Mouse (Mus musculus) midbrain, embryonic 11.5 days (tissue): ENCODE measurements around the gene Ccser2. TPM values are rescaled to one million over a fixed set of nuclear protein-coding genes. Genes with fewer than 3 reads are reported as not detected.
A peak's percentile ranks its signal among the peaks of the same experiment; 100 is the strongest.

Experiments
- ATAC-seq: fragments of 200-750 bp; cut with Nextera tagmentation; 2 replicates; pipeline ENCODE4 v1.8.0; 2017; ENCODE audit warnings: moderate TSS enrichment, moderate library complexity; ENCODE audit not compliant: low FRiP score
- DNase-seq: peaks from one replicate; pipeline ENCODE4 v3.0.0; 2015; ENCODE audit warnings: low spot score; ENCODE audit errors: missing footprints
- H3K27ac ChIP-seq: fragments of 300-500 bp; sonication (generic); 2 replicates; pipeline ENCODE4 v1.5.1; 2014; ENCODE audit warnings: low read depth, low read length
- H3K27me3 ChIP-seq: fragments of 300-500 bp; sonication (generic); 2 replicates; pipeline ENCODE4 v1.6.1; 2014; ENCODE audit warnings: mild to moderate bottlenecking, low read length, moderate library complexity, mixed read lengths; ENCODE audit not compliant: control insufficient read depth, insufficient read depth
- H3K36me3 ChIP-seq: fragments of 300-500 bp; sonication (generic); 2 replicates; pipeline ENCODE4 v1.6.1; 2014; ENCODE audit warnings: mild to moderate bottlenecking, low read length, moderate library complexity, mixed read lengths; ENCODE audit not compliant: control insufficient read depth, insufficient read depth
- H3K4me1 ChIP-seq: fragments of 300-500 bp; sonication (generic); 2 replicates; pipeline ENCODE4 v1.6.1; 2014; ENCODE audit warnings: low read length; ENCODE audit not compliant: control insufficient read depth, insufficient read depth
- H3K4me2 ChIP-seq: fragments of 300-500 bp; sonication (generic); 2 replicates; pipeline ENCODE4 v1.6.1; 2014; ENCODE audit warnings: mild to moderate bottlenecking, moderate library complexity
- H3K4me3 ChIP-seq: fragments of 300-500 bp; sonication (generic); 2 replicates; pipeline ENCODE4 v1.5.1; 2014; ENCODE audit warnings: low read depth, low read length
- H3K9ac ChIP-seq: fragments of 300-500 bp; sonication (generic); 2 replicates; pipeline ENCODE4 v1.6.1; 2014; ENCODE audit warnings: low read length
- H3K9me3 ChIP-seq: fragments of 300-500 bp; sonication (generic); 2 replicates; pipeline ENCODE4 v1.6.1; 2016; ENCODE audit warnings: low read length; ENCODE audit not compliant: control insufficient read depth
- WGBS: fragments of 180-500 bp; shearing (Covaris S2); extraction: QIAGEN DNeasy Blood & Tissue Kit; methylation state at CpG from one replicate; pipeline ENCODE4 v1.1.7; 2014; 5-methylcytosine and 5-hydroxymethylcytosine counted together
- polyA plus RNA-seq: library from polyadenylated mRNA; unstranded; fragments of >200 nt; fragmentation: Nextera tagmentation; extraction: Ambion mirVana; gene quantifications from 2 replicates; pipeline ENCODE4 v1.2.1, GENCODE M21; 2014

Ccser2 gene
- polyA plus RNA-seq, 1 experiment from 2014 or later, result 29.2 TPM

DNA sequence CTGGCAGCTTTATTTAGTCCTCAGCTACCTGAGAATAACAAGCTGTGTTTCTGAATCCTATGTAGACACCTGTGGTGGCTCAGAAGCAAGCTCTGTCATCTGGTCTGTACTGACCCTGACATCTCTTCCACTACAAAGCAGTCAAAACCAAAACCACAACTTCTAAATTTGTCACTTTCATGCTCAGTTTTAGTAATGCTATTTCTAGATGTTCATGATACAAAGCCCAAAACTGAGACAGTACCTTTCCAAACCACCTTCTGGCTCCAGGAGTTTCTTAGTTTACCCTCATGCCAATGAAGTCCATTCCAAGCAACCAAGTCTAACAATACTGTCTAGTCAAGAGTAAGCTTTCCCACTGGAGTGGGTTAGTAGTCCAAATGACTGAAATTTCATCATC is 36.5 kb downstream of the Ccser2 start:
- H3K4me3 ChIP-seq, result no peak overlapping the region
- no peak overlapping the region for H3K9ac ChIP-seq
- H3K27ac ChIP-seq, result no peak overlapping the region
- no peaks in the 10 kb centered on the region for H3K9me3 ChIP-seq
- no peaks in the 10 kb centered on the region for H3K36me3 ChIP-seq
- H3K4me1 ChIP-seq, result 0 out of 2 replicates have a peak, but pooled peaks cover 2% of the 10 kb centered on the region
- no peak for ATAC-seq
- DNase-seq, result peak; percentile 35
- H3K4me2 ChIP-seq, result no peak overlapping the region
- no peaks in the 10 kb centered on the region for H3K27me3 ChIP-seq

- ATAC-seq (no peak), DNase-seq (peak; percentile 28)
- no peak overlapping the region for H3K9ac ChIP-seq
- H3K27me3 ChIP-seq, result no peaks in the 10 kb centered on the region
- H3K4me1 ChIP-seq, result no peaks in the 10 kb centered on the region
- WGBS, result 94% methylated on average over 3 of the region's 3 CpGs
- no peaks in the 10 kb centered on the region for H3K36me3 ChIP-seq
- no peaks in the 10 kb centered on the region for H3K9me3 ChIP-seq
- H3K27ac ChIP-seq, result no peak overlapping the region
- H3K4me3 ChIP-seq, result no peak overlapping the region
- no peak overlapping the region for H3K4me2 ChIP-seq
Measured at GRCm38 (mm10) chr14:36923383-36923782, 45.2 kb downstream of the Ccser2 start.

DNA sequence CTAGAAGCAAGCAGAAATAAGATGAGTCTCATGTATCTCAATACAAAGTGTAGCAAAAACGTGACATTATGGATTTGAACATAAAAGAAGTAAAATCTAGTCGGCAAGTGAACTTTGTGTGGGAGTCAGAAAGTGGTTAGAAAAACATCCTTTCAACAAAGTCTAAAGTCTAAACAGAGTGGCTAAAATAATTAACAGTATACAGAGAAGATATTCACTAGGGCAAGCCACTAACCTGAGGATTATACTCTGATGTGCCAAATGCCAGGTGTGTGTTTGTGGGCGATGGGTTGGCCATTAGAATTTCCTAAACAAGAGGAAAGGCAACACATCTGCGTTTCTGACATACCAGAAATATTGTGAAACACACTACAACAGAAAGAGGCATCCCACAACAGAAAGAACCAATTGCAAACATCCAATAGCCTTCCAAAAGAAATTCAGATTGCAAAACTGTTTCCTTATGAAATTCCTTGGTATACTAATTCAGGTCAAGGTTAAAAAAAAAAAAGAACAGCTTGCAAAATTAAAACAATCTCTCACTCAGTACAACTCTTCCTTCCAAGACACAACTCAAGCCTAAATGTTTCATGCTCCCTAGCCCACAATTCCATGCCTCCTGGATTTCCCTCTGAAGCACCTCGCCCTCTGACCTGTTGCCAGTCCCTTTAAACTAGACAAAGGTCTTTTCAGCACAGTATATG is 47.1 kb downstream of the Ccser2 start:
- ATAC-seq (no peak), DNase-seq (peak; percentile 31)
- Histone ChIP-seq H3K27me3 (no peaks in the 10 kb centered on the region), H3K4me2 (no peak overlapping the region), H3K4me1 (no peaks in the 10 kb centered on the region), H3K9ac (no peak overlapping the region), H3K9me3 (no peaks in the 10 kb centered on the region), H3K27ac (no peak overlapping the region), H3K4me3 (no peak overlapping the region), H3K36me3 (no peaks in the 10 kb centered on the region)
- WGBS, result 91% methylated on average over 5 of the region's 5 CpGs

GRCm38 (mm10) chr14:36919886-36920285 is 48.7 kb downstream of the Ccser2 start:
- no peaks in the 10 kb centered on the region for H3K36me3 ChIP-seq
- no peaks in the 10 kb centered on the region for H3K27me3 ChIP-seq
- H3K9ac ChIP-seq, result no peak overlapping the region
- no peak overlapping the region for H3K4me2 ChIP-seq
- DNase-seq, result peak; percentile 54
- WGBS, result 95% methylated on average over 8 of the region's 8 CpGs
- no peak for ATAC-seq
- H3K4me3 ChIP-seq, result no peak overlapping the region
- no peak overlapping the region for H3K27ac ChIP-seq
- no peaks in the 10 kb centered on the region for H3K9me3 ChIP-seq
- no peaks in the 10 kb centered on the region for H3K4me1 ChIP-seq

DNA sequence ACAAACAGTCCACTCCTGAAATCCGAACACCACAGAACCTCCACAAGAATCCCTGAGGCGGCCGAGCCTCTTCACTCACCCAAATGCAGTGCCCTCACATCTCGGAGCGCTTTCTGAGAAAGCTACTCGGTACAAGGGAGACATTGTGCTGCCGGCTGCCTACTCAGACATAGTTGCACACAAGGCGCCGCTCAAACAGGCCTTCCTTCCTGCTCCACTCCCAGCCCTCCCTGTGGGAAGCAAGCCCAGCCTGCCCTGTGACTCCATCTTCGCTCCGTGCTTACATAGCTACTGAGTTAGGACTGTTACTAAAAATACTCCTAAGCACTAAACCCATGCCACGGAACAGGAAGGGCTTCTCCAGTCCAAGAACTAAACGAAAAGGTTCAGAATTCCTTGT is 49.4 kb downstream of the Ccser2 start:
- H3K36me3 ChIP-seq, result no peaks in the 10 kb centered on the region
- no peak overlapping the region; the same call in 1 of the 2 replicates for H3K27ac ChIP-seq
- no peak overlapping the region for H3K9ac ChIP-seq
- H3K4me3 ChIP-seq, result no peak overlapping the region
- no peak overlapping the region; the same call in 1 of the 2 replicates for H3K4me2 ChIP-seq
- peak; percentile 77 for DNase-seq
- WGBS, result 68% methylated on average over 13 of the region's 13 CpGs
- H3K27me3 ChIP-seq, result no peaks in the 10 kb centered on the region
- H3K4me1 ChIP-seq, result no peaks in the 10 kb centered on the region
- no peaks in the 10 kb centered on the region for H3K9me3 ChIP-seq
- ATAC-seq, result no peak

DNA sequence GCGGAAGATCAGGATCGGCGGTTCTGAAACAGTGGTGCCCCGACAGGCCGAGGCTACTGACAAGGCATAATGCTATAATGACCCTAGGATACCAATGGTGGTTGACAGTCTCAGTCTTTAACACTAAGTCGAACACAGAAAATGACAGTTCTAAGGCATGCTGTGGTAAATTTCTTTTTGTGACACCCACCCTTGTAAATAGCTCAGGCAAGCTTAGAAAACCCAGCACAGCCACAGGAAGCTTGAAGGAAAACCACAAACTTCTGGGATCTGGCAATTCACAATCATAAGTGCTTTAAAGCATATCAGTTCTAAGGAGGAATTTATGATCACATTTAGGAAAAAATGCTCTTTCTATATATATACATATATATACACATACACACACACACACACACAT is 53.4 kb downstream of the Ccser2 start:
- H3K4me3 ChIP-seq, result no peak overlapping the region
- DNase-seq (no peak), ATAC-seq (no peak)
- H3K27ac ChIP-seq, result no peak overlapping the region
- H3K9ac ChIP-seq, result no peak overlapping the region
- H3K4me2 ChIP-seq, result no peak overlapping the region
- no peaks in the 10 kb centered on the region for H3K9me3 ChIP-seq
- no peaks in the 10 kb centered on the region for H3K36me3 ChIP-seq
- 95% methylated on average over 6 of the region's 6 CpGs for WGBS
- H3K27me3 ChIP-seq, result no peaks in the 10 kb centered on the region
- H3K4me1 ChIP-seq, result no peaks in the 10 kb centered on the region

DNA sequence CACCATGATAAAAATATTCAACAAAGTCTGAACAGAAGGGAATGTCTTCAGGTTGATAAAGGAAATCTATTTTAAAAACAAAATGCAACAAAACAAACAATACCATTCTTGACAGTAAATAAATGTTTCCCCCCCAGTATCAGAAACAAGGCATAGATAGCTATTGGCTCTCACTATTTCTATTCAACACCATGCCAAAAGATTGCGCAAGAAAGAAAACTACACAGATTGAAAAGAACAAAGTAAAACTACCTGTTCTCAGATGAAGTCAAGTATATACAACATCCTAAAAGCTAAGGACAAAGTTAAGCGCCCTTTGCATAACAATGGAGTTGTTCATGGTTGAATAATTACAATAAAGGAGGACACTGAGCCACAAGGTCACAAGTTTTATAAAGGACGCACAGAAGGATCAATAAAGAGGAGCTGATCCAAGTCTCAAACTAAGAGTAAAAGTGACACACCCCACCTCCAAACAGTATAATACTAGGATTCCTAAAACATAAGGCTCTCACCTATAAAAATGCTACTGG is 54.0 kb downstream of the Ccser2 start:
- no peak for DNase-seq
- no peaks in the 10 kb centered on the region for H3K9me3 ChIP-seq
- H3K27ac ChIP-seq, result no peak overlapping the region
- no peaks in the 10 kb centered on the region for H3K36me3 ChIP-seq
- no peak overlapping the region for H3K4me3 ChIP-seq
- H3K9ac ChIP-seq, result no peak overlapping the region
- H3K27me3 ChIP-seq, result no peaks in the 10 kb centered on the region
- no peaks in the 10 kb centered on the region for H3K4me1 ChIP-seq
- no peak overlapping the region for H3K4me2 ChIP-seq
- ATAC-seq, result no peak
- 70% methylated on average over 3 of the region's 3 CpGs for WGBS

DNA sequence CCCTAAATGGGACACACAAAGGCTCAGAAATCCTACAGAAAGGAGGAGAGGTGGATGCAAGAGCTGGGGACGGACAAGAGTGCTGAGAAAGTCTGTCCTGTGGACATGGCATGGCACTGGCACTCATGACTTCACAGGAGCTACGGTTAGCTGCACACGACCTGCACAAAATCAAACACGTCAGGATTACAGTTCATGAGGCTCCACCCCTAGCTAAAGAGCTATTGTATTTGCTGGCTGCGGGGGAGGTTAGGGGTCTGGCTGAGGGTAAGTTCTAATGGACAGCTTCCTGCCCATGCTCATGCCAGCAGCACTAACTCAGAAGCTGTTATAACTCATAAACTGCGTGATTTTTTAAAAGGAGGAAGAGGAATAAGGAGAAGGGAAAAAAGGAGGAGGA is 56.8 kb downstream of the Ccser2 start:
- 70% methylated on average over 6 of the region's 6 CpGs for WGBS

GRCm38 (mm10) chr14:36905809-36906522 is 62.6 kb downstream of the Ccser2 start:
- H3K4me2 ChIP-seq, result no peak overlapping the region
- H3K36me3 ChIP-seq, result no peaks in the 10 kb centered on the region
- no peaks in the 10 kb centered on the region for H3K27me3 ChIP-seq
- ATAC-seq (no peak), DNase-seq (no peak)
- 88% methylated on average over 8 of the region's 11 CpGs for WGBS
- H3K4me1 ChIP-seq, result no peaks in the 10 kb centered on the region
- H3K9ac ChIP-seq, result no peak overlapping the region
- no peaks in the 10 kb centered on the region for H3K9me3 ChIP-seq
- H3K27ac ChIP-seq, result no peak overlapping the region
- no peak overlapping the region for H3K4me3 ChIP-seq

More for the DNA sequence above, 56.8 kb downstream of the Ccser2 start:
- ATAC-seq, result no peak
- Histone ChIP-seq H3K9ac (no peak overlapping the region), H3K27ac (no peak overlapping the region), H3K4me3 (no peak overlapping the region), H3K27me3 (no peaks in the 10 kb centered on the region), H3K4me2 (no peak overlapping the region), H3K36me3 (no peaks in the 10 kb centered on the region), H3K9me3 (no peaks in the 10 kb centered on the region), H3K4me1 (no peaks in the 10 kb centered on the region)
- no peak for DNase-seq
